Mouse (Mus musculus): ENCODE measurements around the gene Gm6465. TPM values are rescaled to one million over a fixed set of nuclear protein-coding genes. Genes with fewer than 3 reads are reported as not detected.
"Not testable (repeated sequence)": the region's sequence is repeated elsewhere in the genome, so short reads cannot be mapped to it uniquely, and the experiment has no call there.

The Gm6465 gene
- not detected in 2 replicates for polyA plus RNA-seq (2014; fragmentation: Nextera tagmentation; extraction: Ambion mirVana)

DNA sequence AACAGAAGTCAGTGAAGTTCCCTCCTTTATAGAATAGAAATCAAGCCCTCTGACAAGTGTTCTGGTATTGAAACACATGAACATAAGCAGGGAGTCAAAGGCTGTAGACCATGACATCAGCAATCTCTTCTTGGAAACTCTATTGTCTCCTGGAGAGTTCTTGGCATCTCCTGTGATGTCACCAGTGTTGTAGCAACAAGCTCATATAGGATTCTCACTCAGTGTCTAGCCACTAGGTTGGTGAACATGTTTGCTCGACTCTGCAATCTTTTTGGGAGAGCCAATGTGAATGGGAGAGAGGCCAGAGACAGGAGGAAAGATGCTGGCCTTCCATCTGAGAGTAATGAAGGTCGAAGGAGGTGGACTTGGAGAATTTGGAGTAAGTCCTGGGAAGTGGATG is at the start of gene Gm6465:
Gm6465 (plus strand) TSS at position 301 of the 400 bp plus-strand sequence.
- not testable (repeated sequence) for H3K9me3 ChIP-seq (ENCODE audit: control insufficient read depth, low read length); H3K9ac ChIP-seq (ENCODE audit: low read length); ATAC-seq (ENCODE audit: insufficient number of reproducible peaks, low FRiP score, low TSS enrichment, low read depth); H3K36me3 ChIP-seq (ENCODE audit: control insufficient read depth, insufficient read depth, low read length); H3K4me3 ChIP-seq (ENCODE audit: low read depth, low read length); H3K4me1 ChIP-seq (ENCODE audit: control insufficient read depth, insufficient read depth, low read length); H3K4me2 ChIP-seq (ENCODE audit: low read depth, severe bottlenecking); H3K27ac ChIP-seq (replicated peaks; ENCODE audit: low read depth, low read length); DNase-seq (ENCODE audit: low spot score); H3K27me3 ChIP-seq (ENCODE audit: control insufficient read depth, insufficient read depth, low read length)
- 71% methylated on average over 2 of the region's 2 CpGs for WGBS

DNA sequence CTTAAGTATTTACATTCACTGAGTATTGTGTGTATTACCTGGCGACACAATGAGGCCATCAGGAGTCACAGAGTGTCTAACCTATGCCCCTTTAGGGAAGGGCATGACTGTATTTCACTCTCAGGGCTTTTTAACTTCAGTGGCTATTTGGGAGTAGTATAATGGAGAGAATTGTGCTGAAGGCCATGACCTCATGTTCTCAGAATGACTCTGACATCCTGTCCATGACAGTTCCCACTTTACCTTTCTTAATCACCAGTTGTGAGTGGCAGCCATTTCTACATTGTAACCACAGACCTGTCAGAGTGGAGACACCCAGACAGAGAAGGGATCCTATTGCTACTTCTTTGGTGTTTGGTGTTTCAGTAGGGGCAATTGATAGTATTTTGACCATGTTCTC is 485 bp downstream of the Gm6465 start:
- H3K4me1 ChIP-seq (ENCODE audit: control insufficient read depth, insufficient read depth, low read length); DNase-seq (ENCODE audit: low spot score); H3K27me3 ChIP-seq (ENCODE audit: control insufficient read depth, insufficient read depth, low read length); H3K9ac ChIP-seq (ENCODE audit: low read length); H3K36me3 ChIP-seq (ENCODE audit: control insufficient read depth, insufficient read depth, low read length); H3K9me3 ChIP-seq (ENCODE audit: control insufficient read depth, low read length); H3K27ac ChIP-seq (replicated peaks; ENCODE audit: low read depth, low read length); H3K4me2 ChIP-seq (ENCODE audit: low read depth, severe bottlenecking); ATAC-seq (ENCODE audit: insufficient number of reproducible peaks, low FRiP score, low TSS enrichment, low read depth); H3K4me3 ChIP-seq (ENCODE audit: low read depth, low read length): not testable (repeated sequence)
- WGBS = 79% methylated on average over 1 of the region's 1 CpGs

DNA sequence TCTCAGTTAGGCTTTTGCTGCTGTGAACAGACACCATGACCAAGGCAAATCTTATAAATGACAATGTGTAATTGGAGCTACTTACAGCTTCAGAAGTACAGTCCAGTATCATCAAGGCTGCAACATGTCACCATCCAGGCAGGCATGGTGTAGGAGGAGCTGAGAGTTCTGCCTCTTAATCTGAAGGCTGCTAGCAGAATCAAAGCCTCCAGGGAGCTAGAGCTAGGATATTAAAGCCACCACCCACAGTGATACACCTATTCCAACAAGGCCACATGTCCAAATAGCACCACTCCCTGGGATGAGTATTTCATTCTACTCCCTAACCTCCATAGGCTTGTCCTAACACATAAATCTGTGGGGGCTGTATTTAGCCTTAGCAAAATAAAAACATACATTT is 12.6 kb downstream of the Gm6465 start:
- not testable (repeated sequence) for H3K4me1 ChIP-seq (ENCODE audit: control insufficient read depth, insufficient read depth, low read length); ATAC-seq (ENCODE audit: insufficient number of reproducible peaks, low FRiP score, low TSS enrichment, low read depth); H3K27ac ChIP-seq (replicated peaks; ENCODE audit: low read depth, low read length)

More for the DNA sequence above, 12.6 kb downstream of the Gm6465 start:
- H3K9me3 ChIP-seq (ENCODE audit: control insufficient read depth, low read length); DNase-seq (ENCODE audit: low spot score); H3K4me3 ChIP-seq (ENCODE audit: low read depth, low read length); H3K27me3 ChIP-seq (ENCODE audit: control insufficient read depth, insufficient read depth, low read length); H3K4me2 ChIP-seq (ENCODE audit: low read depth, severe bottlenecking); H3K36me3 ChIP-seq (ENCODE audit: control insufficient read depth, insufficient read depth, low read length); H3K9ac ChIP-seq (ENCODE audit: low read length): not testable (repeated sequence)

Other genes with a start within 250 kb of the Gm6465 start
- gene Gm8922, start 163.6 kb upstream of the Gm6465 start, polyA plus RNA-seq (2014; fragmentation: Nextera tagmentation; extraction: Ambion mirVana) = not detected in 2 replicates
- not detected in 2 replicates for gene Gm8926, start 75.0 kb upstream of the Gm6465 start, polyA plus RNA-seq (2014; fragmentation: Nextera tagmentation; extraction: Ambion mirVana)
- not detected in 2 replicates for gene 4933402N22Rik, start 72.5 kb downstream of the Gm6465 start, polyA plus RNA-seq (2014; fragmentation: Nextera tagmentation; extraction: Ambion mirVana)